18 mouse cellular contexts compared by ENCODE assay signal in the genomic region with DNA sequence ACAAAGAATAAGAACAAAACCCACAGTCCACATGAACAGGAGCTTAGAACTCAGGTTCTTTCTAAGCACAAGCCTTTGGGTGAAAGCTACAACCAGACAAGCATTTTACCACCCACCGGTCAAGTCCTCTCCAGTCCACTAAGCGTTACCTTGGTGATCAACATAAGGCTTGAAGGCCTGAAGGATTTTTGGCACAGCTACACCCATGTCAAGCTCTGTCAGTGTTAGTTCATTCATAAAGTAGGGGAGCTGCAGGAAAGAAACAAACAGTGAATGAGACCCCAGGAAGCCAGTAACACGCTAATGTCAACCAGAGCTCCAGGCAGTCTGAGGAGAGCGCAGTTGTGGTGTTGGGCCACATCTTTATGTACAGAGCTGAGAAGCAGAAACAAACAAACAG. TPM values are rescaled to one million over a fixed set of nuclear protein-coding genes. Genes with fewer than 3 reads are reported as not detected.
DNase-seq lines count a peak whose midpoint lies in the region; ATAC-seq and TF ChIP-seq lines count a peak whose summit lies in the region.
"Had no signal": no experiment of that assay in that cellular context is flagged by ENCODE, and none has a peak within 500 bp of the region (broad histone marks: within the 10 kb centered on the region; RNA-seq: fewer than 3 reads in every experiment).

No protein-coding gene starts in this region.

- peak; percentile 56; the same call in 1 of the 2 replicates for ATAC-seq in hindbrain, embryonic 16.5 days
- ATAC-seq in hindbrain, embryonic 14.5 days (ENCODE audit: low FRiP score), result no peak
- no peak for ATAC-seq in liver, embryonic 11.5 days (replicated peaks; ENCODE audit: low FRiP score)
- ATAC-seq in midbrain, postnatal 0 days (ENCODE audit: low FRiP score), result no peak
- no peak for ATAC-seq in midbrain, embryonic 11.5 days (ENCODE audit: low FRiP score)
- ATAC-seq: forebrain, embryonic 15.5 days had no signal

- H3K79me2 ChIP-seq in liver, adult 2 months (ENCODE audit: control insufficient read depth, insufficient read depth, low read length), result peaks cover 6% of the 10 kb centered on the region; the same call in 1 of the 2 replicates

- H3K4me3 ChIP-seq in hindbrain, embryonic 16.5 days (ENCODE audit: low read length), result no peak overlapping the region
- no peak overlapping the region for H3K4me3 ChIP-seq in hindbrain, embryonic 14.5 days (replicated peaks; ENCODE audit: low read length)
- no peak overlapping the region for H3K4me3 ChIP-seq in liver, adult 2 months (ENCODE audit: insufficient read depth, low read depth, low read length)
- no peak overlapping the region for H3K4me3 ChIP-seq in liver, embryonic 11.5 days (ENCODE audit: low read depth, low read length)
- H3K4me3 ChIP-seq in midbrain, postnatal 0 days (ENCODE audit: low read depth, low read length), result no peak overlapping the region
- no peak overlapping the region for H3K4me3 ChIP-seq in midbrain, embryonic 11.5 days (ENCODE audit: low read depth, low read length)
- H3K4me3 ChIP-seq: embryonic facial prominence, embryonic 10.5 days; forebrain, embryonic 15.5 days; heart, embryonic 13.5 days; hindbrain, embryonic 15.5 days had no signal

- H3K4me1 ChIP-seq in hindbrain, embryonic 16.5 days (ENCODE audit: control insufficient read depth, insufficient read depth, low read depth, low read length), result peaks cover 3% of the 10 kb centered on the region; the same call in 1 of the 2 replicates
- no peaks in the 10 kb centered on the region for H3K4me1 ChIP-seq in hindbrain, embryonic 14.5 days (replicated peaks; ENCODE audit: control insufficient read depth, insufficient read depth, low read length)
- H3K4me1 ChIP-seq in liver, adult 2 months (ENCODE audit: control insufficient read depth, insufficient read depth, low read length), result peaks cover 28% of the 10 kb centered on the region
- peaks cover 21% of the 10 kb centered on the region for H3K4me1 ChIP-seq in liver, embryonic 11.5 days (replicated peaks; ENCODE audit: control insufficient read depth, insufficient read depth, low read length)
- H3K4me1 ChIP-seq in midbrain, postnatal 0 days (ENCODE audit: insufficient read depth, low read length), result no peaks in the 10 kb centered on the region
- H3K4me1 ChIP-seq in midbrain, embryonic 11.5 days (ENCODE audit: control insufficient read depth, insufficient read depth, low read length), result peaks cover 3% of the 10 kb centered on the region; the same call in 1 of the 2 replicates
- H3K4me1 ChIP-seq: forebrain, embryonic 15.5 days had no signal

- peaks cover 8% of the 10 kb centered on the region; the same call in 1 of the 2 replicates for H3K36me3 ChIP-seq in hindbrain, embryonic 16.5 days (ENCODE audit: control insufficient read depth, insufficient read depth, low read length)
- H3K36me3 ChIP-seq in hindbrain, embryonic 14.5 days (replicated peaks; ENCODE audit: control insufficient read depth, insufficient read depth), result peaks cover 29% of the 10 kb centered on the region
- H3K36me3 ChIP-seq in liver, adult 2 months (ENCODE audit: control insufficient read depth, insufficient read depth, low read length), result peaks cover 21% of the 10 kb centered on the region
- H3K36me3 ChIP-seq in liver, embryonic 11.5 days (ENCODE audit: control insufficient read depth, insufficient read depth, low read length), result no peaks in the 10 kb centered on the region
- H3K36me3 ChIP-seq in midbrain, postnatal 0 days (ENCODE audit: insufficient read depth, low read length), result peaks cover 12% of the 10 kb centered on the region; the same call in 1 of the 2 replicates
- H3K36me3 ChIP-seq in midbrain, embryonic 11.5 days (ENCODE audit: control insufficient read depth, insufficient read depth, low read length), result no peaks in the 10 kb centered on the region

- no peak overlapping the region for H3K9ac ChIP-seq in hindbrain, embryonic 16.5 days (ENCODE audit: low read depth, low read length)
- no peak overlapping the region for H3K9ac ChIP-seq in hindbrain, embryonic 14.5 days
- no peak overlapping the region for H3K9ac ChIP-seq in liver, adult 2 months (ENCODE audit: low read depth, low read length)
- H3K9ac ChIP-seq in liver, embryonic 11.5 days (ENCODE audit: low read depth, low read length), result no peak overlapping the region
- H3K9ac ChIP-seq in midbrain, postnatal 0 days (replicated peaks; ENCODE audit: low read length, poor library complexity, severe bottlenecking), result no peak overlapping the region
- no peak overlapping the region for H3K9ac ChIP-seq in midbrain, embryonic 11.5 days (ENCODE audit: low read length)
- H3K9ac ChIP-seq: forebrain, embryonic 15.5 days; heart, embryonic 13.5 days; hindbrain, embryonic 15.5 days had no signal

- no peak for TF ChIP-seq POLR2A in liver, adult 2 months (IDR thresholded peaks at IDR 0.05; ENCODE audit: extremely low read depth, insufficient read depth, low read length)

- no peaks in the 10 kb centered on the region for H3K27me3 ChIP-seq in hindbrain, embryonic 16.5 days (replicated peaks; ENCODE audit: control insufficient read depth, insufficient read depth, low read length)
- H3K27me3 ChIP-seq in hindbrain, embryonic 14.5 days (ENCODE audit: control insufficient read depth, insufficient read depth, low read length), result no peaks in the 10 kb centered on the region
- no peaks in the 10 kb centered on the region for H3K27me3 ChIP-seq in liver, adult 2 months (ENCODE audit: control insufficient read depth, insufficient read depth, low read length)
- no peaks in the 10 kb centered on the region for H3K27me3 ChIP-seq in liver, embryonic 11.5 days (replicated peaks; ENCODE audit: control insufficient read depth, insufficient read depth, low read length)
- no peaks in the 10 kb centered on the region for H3K27me3 ChIP-seq in midbrain, postnatal 0 days (ENCODE audit: insufficient read depth, low read length)
- H3K27me3 ChIP-seq in midbrain, embryonic 11.5 days (ENCODE audit: control insufficient read depth, insufficient read depth, low read length), result no peaks in the 10 kb centered on the region
- H3K27me3 ChIP-seq: forebrain, embryonic 15.5 days; heart, embryonic 13.5 days; hindbrain, embryonic 15.5 days had no signal

- H3K4me2 ChIP-seq in hindbrain, embryonic 16.5 days (ENCODE audit: low read length), result no peak overlapping the region
- H3K4me2 ChIP-seq in hindbrain, embryonic 14.5 days (replicated peaks), result no peak overlapping the region
- H3K4me2 ChIP-seq in liver, embryonic 11.5 days, result no peak overlapping the region
- no peak overlapping the region for H3K4me2 ChIP-seq in midbrain, postnatal 0 days (ENCODE audit: low read depth, low read length, poor library complexity, severe bottlenecking)
- no peak overlapping the region for H3K4me2 ChIP-seq in midbrain, embryonic 11.5 days
- H3K4me2 ChIP-seq: forebrain, embryonic 15.5 days; heart, embryonic 13.5 days; hindbrain, embryonic 15.5 days had no signal

- 41% methylated on average over 4 of the region's 4 CpGs for WGBS in hindbrain, embryonic 16.5 days
- 56% methylated on average over 4 of the region's 4 CpGs for WGBS in hindbrain, embryonic 14.5 days
- WGBS in liver, adult 2 months, result 98% methylated on average over 4 of the region's 4 CpGs
- 92% methylated on average over 4 of the region's 4 CpGs for WGBS in liver, embryonic 11.5 days
- 37% methylated on average over 4 of the region's 4 CpGs for WGBS in midbrain, postnatal 0 days
- 68% methylated on average over 4 of the region's 4 CpGs for WGBS in midbrain, embryonic 11.5 days

- no peak for DNase-seq in hindbrain, embryonic 14.5 days (ENCODE audit: low spot score)
- no peak for DNase-seq in liver, adult 2 months (ENCODE audit: extremely low read depth, low read depth, low spot score)
- no peak for DNase-seq in liver, embryonic 11.5 days (ENCODE audit: low spot score)
- DNase-seq in midbrain, postnatal 0 days (ENCODE audit: low spot score), result peak; percentile 79
- DNase-seq in midbrain, embryonic 11.5 days (ENCODE audit: low spot score, missing footprints), result no peak
- DNase-seq in c-Kit-positive CD71-positive TER-119-positive erythroid progenitor cells, embryonic 14.5 days (ENCODE audit: low spot score), result no peak
- DNase-seq: adrenal gland, adult 8-10 months; adrenal gland, postnatal 36 days; cerebellum, adult 18-20 months; cerebellum, adult 9-11 months; gastrocnemius, postnatal 36 days; heart, adult 11 months; heart, postnatal 36 days had no signal

- TF ChIP-seq CTCF in liver, adult 2 months (IDR thresholded peaks at IDR 0.05; ENCODE audit: low read depth, low read length), result no peak
- no peak for TF ChIP-seq CTCF in midbrain, postnatal 0 days (IDR thresholded peaks at IDR 0.05)

- H3K27ac ChIP-seq in hindbrain, embryonic 16.5 days (ENCODE audit: low read depth, low read length), result peak overlapping the region; percentile 12; the same call in 1 of the 2 replicates
- no peak overlapping the region for H3K27ac ChIP-seq in hindbrain, embryonic 14.5 days
- peak overlapping the region; percentile 29; the same call in 1 of the 2 replicates for H3K27ac ChIP-seq in liver, adult 2 months (replicated peaks; ENCODE audit: insufficient read depth, low read depth, low read length)
- H3K27ac ChIP-seq in liver, embryonic 11.5 days (ENCODE audit: low read depth, low read length), result no peak overlapping the region
- H3K27ac ChIP-seq in midbrain, postnatal 0 days (ENCODE audit: low read depth, low read length), result no peak overlapping the region
- no peak overlapping the region for H3K27ac ChIP-seq in midbrain, embryonic 11.5 days (ENCODE audit: low read depth, low read length)
- H3K27ac ChIP-seq: embryonic facial prominence, embryonic 10.5 days; forebrain, embryonic 15.5 days; heart, embryonic 13.5 days; hindbrain, embryonic 15.5 days had no signal

- H3K9me3 ChIP-seq in hindbrain, embryonic 16.5 days (ENCODE audit: control insufficient read depth, low read length), result no peaks in the 10 kb centered on the region
- H3K9me3 ChIP-seq in hindbrain, embryonic 14.5 days (ENCODE audit: control insufficient read depth, low read length), result no peaks in the 10 kb centered on the region
- no peaks in the 10 kb centered on the region for H3K9me3 ChIP-seq in liver, embryonic 11.5 days (ENCODE audit: control insufficient read depth, low read length)
- H3K9me3 ChIP-seq in midbrain, postnatal 0 days (ENCODE audit: low read length), result no peaks in the 10 kb centered on the region
- H3K9me3 ChIP-seq in midbrain, embryonic 11.5 days (ENCODE audit: control insufficient read depth, low read length), result no peaks in the 10 kb centered on the region
- H3K9me3 ChIP-seq: embryonic facial prominence, embryonic 10.5 days; forebrain, embryonic 15.5 days; heart, embryonic 13.5 days; hindbrain, embryonic 15.5 days had no signal

RNA-seq across cellular contexts. Expression of gene Ern1, which starts 41.5 kb away (rescaled TPM):
- polyA plus RNA-seq in hindbrain, embryonic 16.5 days (2015; fragmentation: Nextera tagmentation; extraction: Ambion mirVana), result 3.3 and 4.8 TPM in 2 replicates
- 5.0 and 7.2 TPM in 2 replicates for polyA plus RNA-seq in hindbrain, embryonic 14.5 days (2014; fragmentation: Nextera tagmentation; extraction: Ambion mirVana)
- total RNA-seq in liver, adult 2 months (2014; rRNA removed), result 18.2 and 24.1 TPM in 2 replicates
- polyA plus RNA-seq in liver, adult 2 months (2012; rRNA removed), result 36.3 and 52.8 TPM in 2 replicates
- polyA plus RNA-seq in liver, embryonic 11.5 days (2014; fragmentation: Nextera tagmentation; extraction: Ambion mirVana), result 6.3 and 7.5 TPM in 2 replicates
- total RNA-seq in midbrain, postnatal 0 days (2014; rRNA removed), result 10.1 and 10.3 TPM in 2 replicates
- polyA plus RNA-seq in midbrain, postnatal 0 days (2015; fragmentation: Nextera tagmentation; extraction: Ambion mirVana), result 2.2 and 3.7 TPM in 2 replicates
- 4.6 and 5.5 TPM in 2 replicates for polyA plus RNA-seq in midbrain, embryonic 11.5 days (2014; fragmentation: Nextera tagmentation; extraction: Ambion mirVana)

Comparison
In these comparisons a context has a peak if more than half of its experiments do, and no peak if none do; other contexts are left out.
1. H3K27ac ChIP-seq: peak in hindbrain, embryonic 16.5 days (single experiment) and liver, adult 2 months (single experiment); none in hindbrain, embryonic 14.5 days (single experiment), liver, embryonic 11.5 days (single experiment), midbrain, postnatal 0 days (single experiment) and midbrain, embryonic 11.5 days (single experiment).